Mouse (Mus musculus) stomach, postnatal 0 days (tissue): Measurements from ENCODE around the gene Cmip.

Source experiments
- CTCF ChIP-seq: IDR thresholded peaks from 2 replicates; pipeline ENCODE4 v1.5.1; 2016; ENCODE audit warnings: antibody characterized with exemption, low read depth, mild to moderate bottlenecking, moderate library complexity
- EP300 ChIP-seq: optimal IDR thresholded peaks from 2 replicates; pipeline ENCODE3; 2016; ENCODE audit warnings: antibody characterized with exemption

DNA sequence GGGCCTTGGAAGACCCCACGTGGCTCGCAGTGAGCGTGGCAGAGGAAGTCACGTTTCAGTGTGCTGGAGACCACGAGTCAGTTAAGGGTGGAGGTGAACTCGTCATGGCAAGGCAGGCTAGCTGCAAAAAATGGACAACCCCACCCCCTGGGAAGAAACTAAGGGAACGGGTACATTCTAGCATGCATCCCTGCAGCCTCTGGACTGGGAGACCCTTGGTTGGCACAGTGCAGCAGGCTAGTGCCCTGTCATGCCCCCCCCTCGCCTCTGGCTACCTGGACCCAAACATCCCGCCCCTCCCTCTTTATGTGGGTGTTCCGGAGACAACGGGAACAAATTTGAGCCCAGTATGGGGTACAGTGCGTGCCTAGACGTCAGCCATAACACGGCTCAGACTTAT, 183.5 kb downstream of the Cmip start:
- TF ChIP-seq CTCF = no peak
- no peak for TF ChIP-seq EP300
